Mouse (Mus musculus): ENCODE results near the gene Nde1. TPM values are rescaled to one million over a fixed set of nuclear protein-coding genes. Genes with fewer than 3 reads are reported as not detected.

Nde1 gene
- total RNA-seq (2023), result 43.3 TPM

GRCm38 (mm10) chr16:14162988-14163416 lies at the start of gene Nde1, which contains the start of gene Marf1:
Gene Nde1, plus strand, starts transcription at chr16:14163275.
Gene Marf1, minus strand, starts transcription at chr16:14163351.

Other genes starting within 250 kb of the Nde1 start
- not detected for gene 2900011O08Rik, start 176.7 kb upstream of the Nde1 start, total RNA-seq (2023)
- gene Ifitm7, start 176.4 kb upstream of the Nde1 start, total RNA-seq (2023), result not detected
- gene Marf1, start 76 bp downstream of the Nde1 start, total RNA-seq (2023), result 55.0 TPM
- gene Myh11, start 128.1 kb downstream of the Nde1 start, total RNA-seq (2023), result 0.09 TPM
- gene Fopnl, start 154.1 kb downstream of the Nde1 start, total RNA-seq (2023), result 47.3 TPM
- gene Abcc1, start 198.3 kb downstream of the Nde1 start, total RNA-seq (2023), result 53.6 TPM